Mouse (Mus musculus) heart, adult 2 months (tissue): ENCODE measurements around the gene Cabcoco1.

Experiments used
- CTCF ChIP-seq: fragments of 200-600 bp; IDR thresholded peaks from 2 replicates; pipeline ENCODE4 v1.8.1; 2022; ENCODE audit warnings: antibody characterized with exemption, mild to moderate bottlenecking, moderate library complexity
- EP300 ChIP-seq: fragments of 200-500 bp; IDR thresholded peaks from 2 replicates; pipeline ENCODE4 v1.6.1; 2011; ENCODE audit warnings: low read depth, low read length, control low read depth; ENCODE audit not compliant: insufficient read depth

GRCm38 (mm10) chr10:68441931-68442662, 99.6 kb downstream of the Cabcoco1 start:
- TF ChIP-seq CTCF (no peak), EP300 (no peak)
